Comparison of ENCODE assay signal across 8 mouse cellular contexts in genomic region chr13:37967052-37967437, GRCm38 (mm10). TPM values are rescaled to one million over a fixed set of nuclear protein-coding genes. Genes with fewer than 3 reads are reported as not detected.
A peak's percentile ranks its signal among the peaks of the same experiment; 100 is the strongest.
DNase-seq lines count a peak whose midpoint lies in the region; ATAC-seq and TF ChIP-seq lines count a peak whose summit lies in the region.

No protein-coding gene starts in this region.

- H3K4me1 ChIP-seq in heart, embryonic 14.5 days (ENCODE audit: control insufficient read depth in 2 of 2, insufficient read depth in 2 of 2, low read length in 2 of 2) = peaks cover 26 to 29% of the 10 kb centered on the region in 2 experiments
- peaks cover 1% of the 10 kb centered on the region; the same call in 1 of the 2 replicates for H3K4me1 ChIP-seq in heart, adult 2 months (ENCODE audit: control insufficient read depth, insufficient read depth, low read length)
- H3K4me1 ChIP-seq in embryonic facial prominence, embryonic 12.5 days = peaks cover 27% of the 10 kb centered on the region
- H3K4me1 ChIP-seq in kidney, postnatal 0 days (replicated peaks; ENCODE audit: insufficient read depth, low read length) = peaks cover 39% of the 10 kb centered on the region
- peaks cover 8% of the 10 kb centered on the region; the same call in 1 of the 2 replicates for H3K4me1 ChIP-seq in midbrain, embryonic 16.5 days (ENCODE audit: control insufficient read depth, insufficient read depth, low read length)

- no peaks in the 10 kb centered on the region for H3K27me3 ChIP-seq in heart, embryonic 14.5 days (ENCODE audit: control insufficient read depth, insufficient read depth, low read length)
- H3K27me3 ChIP-seq in heart, adult 2 months (ENCODE audit: control insufficient read depth, insufficient read depth, low read length) = no peaks in the 10 kb centered on the region
- H3K27me3 ChIP-seq in embryonic facial prominence, embryonic 12.5 days = no peaks in the 10 kb centered on the region
- no peaks in the 10 kb centered on the region for H3K27me3 ChIP-seq in kidney, postnatal 0 days (ENCODE audit: insufficient read depth, low read length)
- no peaks in the 10 kb centered on the region for H3K27me3 ChIP-seq in midbrain, embryonic 16.5 days (ENCODE audit: control insufficient read depth, insufficient read depth, low read depth, low read length)

- H3K27ac ChIP-seq in heart, embryonic 14.5 days (replicated peaks in 1 of 2; ENCODE audit: control insufficient read depth in 1 of 2, insufficient read depth in 1 of 2, low read depth in 2 of 2, low read length in 2 of 2) = no peak overlapping the region
- no peak overlapping the region for H3K27ac ChIP-seq in heart, adult 2 months
- peak overlapping the region; percentile 24; the same call in 1 of the 2 replicates for H3K27ac ChIP-seq in embryonic facial prominence, embryonic 12.5 days
- H3K27ac ChIP-seq in kidney, postnatal 0 days = peak overlapping the region; percentile 65
- H3K27ac ChIP-seq in midbrain, embryonic 16.5 days (ENCODE audit: low read length) = no peak overlapping the region

- no peaks in the 10 kb centered on the region for H3K9me3 ChIP-seq in heart, embryonic 14.5 days (ENCODE audit: control insufficient read depth, low read length)
- no peaks in the 10 kb centered on the region for H3K9me3 ChIP-seq in embryonic facial prominence, embryonic 12.5 days
- H3K9me3 ChIP-seq in kidney, postnatal 0 days (replicated peaks; ENCODE audit: low read length) = no peaks in the 10 kb centered on the region
- no peaks in the 10 kb centered on the region for H3K9me3 ChIP-seq in midbrain, embryonic 16.5 days (replicated peaks; ENCODE audit: control insufficient read depth, low read length, poor library complexity, severe bottlenecking)

- no peak overlapping the region for H3K9ac ChIP-seq in heart, embryonic 14.5 days (ENCODE audit: low read length)
- no peak overlapping the region for H3K9ac ChIP-seq in heart, adult 2 months (ENCODE audit: low read depth, low read length)
- no peak overlapping the region for H3K9ac ChIP-seq in embryonic facial prominence, embryonic 12.5 days
- no peak overlapping the region for H3K9ac ChIP-seq in kidney, postnatal 0 days (ENCODE audit: low read depth, low read length)
- H3K9ac ChIP-seq in midbrain, embryonic 16.5 days (ENCODE audit: low read depth, low read length) = no peak overlapping the region

- no peaks in the 10 kb centered on the region for H3K79me2 ChIP-seq in heart, adult 2 months (replicated peaks; ENCODE audit: control insufficient read depth, insufficient read depth, low read length)

- intact Hi-C loops in heart, adult 2 months (cut with DNase I) = no loop called here

- TF ChIP-seq EP300 in heart, adult 2 months (IDR thresholded peaks at IDR 0.05; ENCODE audit: insufficient read depth, low read depth, low read length) = no peak

- peak overlapping the region; percentile 8; the same call in 1 of the 2 replicates for H3K4me2 ChIP-seq in heart, embryonic 14.5 days (ENCODE audit: low read length)
- H3K4me2 ChIP-seq in embryonic facial prominence, embryonic 12.5 days (replicated peaks) = peak overlapping the region; percentile 40
- 0 out of 2 replicates have a peak overlapping the region, but pooled peaks have one; percentile 2 for H3K4me2 ChIP-seq in kidney, postnatal 0 days (ENCODE audit: low read length)
- peak overlapping the region; percentile 21; the same call in 1 of the 2 replicates for H3K4me2 ChIP-seq in midbrain, embryonic 16.5 days (ENCODE audit: low read length)

- H3K4me3 ChIP-seq in heart, embryonic 14.5 days (ENCODE audit: control insufficient read depth in 1 of 2, insufficient read depth in 1 of 2, low read depth in 1 of 2, low read length in 2 of 2) = no peak overlapping the region
- H3K4me3 ChIP-seq in heart, adult 2 months = no peak overlapping the region
- H3K4me3 ChIP-seq in embryonic facial prominence, embryonic 12.5 days = no peak overlapping the region
- no peak overlapping the region for H3K4me3 ChIP-seq in kidney, postnatal 0 days (replicated peaks; ENCODE audit: low read depth, low read length)
- H3K4me3 ChIP-seq in midbrain, embryonic 16.5 days (ENCODE audit: low read depth, low read length) = no peak overlapping the region

- H3K36me3 ChIP-seq in heart, embryonic 14.5 days (ENCODE audit: control insufficient read depth, insufficient read depth, low read length) = no peaks in the 10 kb centered on the region
- H3K36me3 ChIP-seq in heart, adult 2 months (ENCODE audit: control insufficient read depth, insufficient read depth, low read length) = no peaks in the 10 kb centered on the region
- H3K36me3 ChIP-seq in embryonic facial prominence, embryonic 12.5 days = no peaks in the 10 kb centered on the region
- no peaks in the 10 kb centered on the region for H3K36me3 ChIP-seq in kidney, postnatal 0 days (ENCODE audit: insufficient read depth, low read length)
- H3K36me3 ChIP-seq in midbrain, embryonic 16.5 days (ENCODE audit: control insufficient read depth, insufficient read depth, low read length) = no peaks in the 10 kb centered on the region

- no peak for ATAC-seq in heart, embryonic 14.5 days (ENCODE audit: insufficient number of reproducible peaks, insufficient read depth, low FRiP score, low read depth)
- ATAC-seq in embryonic facial prominence, embryonic 12.5 days (ENCODE audit: insufficient number of reproducible peaks, insufficient read depth, low FRiP score, low TSS enrichment) = peak; percentile 38
- peak; percentile 73 for ATAC-seq in kidney, postnatal 0 days (replicated peaks; ENCODE audit: low FRiP score, low read depth)
- no peak for ATAC-seq in midbrain, embryonic 16.5 days

- TF ChIP-seq CTCF in heart, adult 2 months (IDR thresholded peaks at IDR 0.05) = no peak
- TF ChIP-seq CTCF in kidney, postnatal 0 days (IDR thresholded peaks at IDR 0.05; ENCODE audit: low read depth) = no peak

- no peak for DNase-seq in heart, adult 2 months
- DNase-seq in kidney, postnatal 0 days (ENCODE audit: low spot score) = peak; percentile 93
- no peak for DNase-seq in cerebellum, adult 9-11 months
- DNase-seq in c-Kit-positive CD71-positive TER-119-positive erythroid progenitor cells, embryonic 14.5 days (ENCODE audit: low spot score) = no peak
- DNase-seq in urinary bladder, postnatal 4 days (ENCODE audit: low spot score in 2 of 2) = no peak

- no peak for TF ChIP-seq POLR2A in heart, adult 2 months (IDR thresholded peaks at IDR 0.05; ENCODE audit: insufficient read depth, low read depth, low read length)

- 32% methylated on average over 12 of the region's 12 CpGs for WGBS in heart, embryonic 14.5 days
- WGBS in heart, adult 2 months = 57% methylated on average over 12 of the region's 12 CpGs
- 28% methylated on average over 12 of the region's 12 CpGs for WGBS in embryonic facial prominence, embryonic 12.5 days
- 13% methylated on average over 12 of the region's 12 CpGs for WGBS in kidney, postnatal 0 days
- WGBS in midbrain, embryonic 16.5 days = 39% methylated on average over 12 of the region's 12 CpGs

RNA-seq across cellular contexts. Expression of gene Ssr1, which starts 27.0 kb away (rescaled TPM):
- 82.9 and 90.1 TPM in 2 replicates for polyA plus RNA-seq in heart, embryonic 14.5 days (2014; fragmentation: Nextera tagmentation; extraction: Ambion mirVana)
- total RNA-seq in heart, adult 2 months (2021) = 10 to 100 TPM; 41.7 to 44.9 TPM
- 10.0 and 17.2 TPM in 2 replicates for polyA plus RNA-seq in heart, adult 2 months (2012; rRNA removed)
- 119 and 135 TPM in 2 replicates for polyA plus RNA-seq in embryonic facial prominence, embryonic 12.5 days (2016; fragmentation: Nextera tagmentation; extraction: Ambion mirVana)
- polyA plus RNA-seq in kidney, postnatal 0 days (2015; fragmentation: Nextera tagmentation; extraction: Ambion mirVana) = 116 and 128 TPM in 2 replicates
- polyA plus RNA-seq in midbrain, embryonic 16.5 days (2015; fragmentation: Nextera tagmentation; extraction: Ambion mirVana) = 69.2 and 71.1 TPM in 2 replicates

Comparison
In these comparisons a context has a peak if more than half of its experiments do, and no peak if none do; other contexts are left out.
1. ATAC-seq: peak in embryonic facial prominence, embryonic 12.5 days (single experiment) and kidney, postnatal 0 days (single experiment); none in heart, embryonic 14.5 days (single experiment) and midbrain, embryonic 16.5 days (single experiment).
2. H3K27ac ChIP-seq: peak in embryonic facial prominence, embryonic 12.5 days (single experiment) and kidney, postnatal 0 days (single experiment); none in heart, embryonic 14.5 days (0 of 2), heart, adult 2 months (single experiment) and midbrain, embryonic 16.5 days (single experiment).
3. Peak in every context shown above with its lines, with median percentiles within 50 percentile points of each other: H3K4me2 ChIP-seq.